Mouse (Mus musculus) heart, embryonic 13.5 days (tissue): ENCODE data around the gene Usp7. TPM values are rescaled to one million over a fixed set of nuclear protein-coding genes. Genes with fewer than 3 reads are reported as not detected.

ENCODE experiments used
- ATAC-seq: fragments of 200-750 bp; cut with Nextera tagmentation; 2 replicates; pipeline ENCODE4 v1.8.0; 2017; ENCODE audit warnings: moderate TSS enrichment; ENCODE audit not compliant: insufficient number of reproducible peaks, low FRiP score, low TSS enrichment; ENCODE audit errors: extremely low read depth
- H3K27ac ChIP-seq: fragments of 300-500 bp; sonication (generic); replicated peaks from 2 replicates; pipeline ENCODE4 v1.5.1; 2015; ENCODE audit warnings: moderate library complexity, mild to moderate bottlenecking, inconsistent platforms
- H3K27me3 ChIP-seq: fragments of 300-500 bp; sonication (generic); replicated peaks from 2 replicates; pipeline ENCODE4 v1.6.1; 2015; ENCODE audit warnings: mild to moderate bottlenecking, inconsistent platforms
- H3K36me3 ChIP-seq: fragments of 300-500 bp; sonication (generic); 2 replicates; pipeline ENCODE4 v1.6.1; 2015; ENCODE audit warnings: mild to moderate bottlenecking, inconsistent platforms
- H3K4me1 ChIP-seq: fragments of 300-500 bp; sonication (generic); 2 replicates; pipeline ENCODE4 v1.6.1; 2015; ENCODE audit warnings: inconsistent platforms
- H3K4me2 ChIP-seq: fragments of 300-500 bp; sonication (generic); 2 replicates; pipeline ENCODE4 v1.6.1; 2015; ENCODE audit warnings: inconsistent platforms, mild to moderate bottlenecking, moderate library complexity
- H3K4me3 ChIP-seq: fragments of 300-500 bp; sonication (generic); 2 replicates; pipeline ENCODE4 v1.5.1; 2015; ENCODE audit warnings: moderate library complexity, mild to moderate bottlenecking, inconsistent platforms
- H3K9ac ChIP-seq: fragments of 300-500 bp; sonication (generic); 2 replicates; pipeline ENCODE4 v1.6.1; 2015; ENCODE audit warnings: inconsistent platforms, mild to moderate bottlenecking, moderate library complexity
- H3K9me3 ChIP-seq: fragments of 300-500 bp; sonication (generic); 2 replicates; pipeline ENCODE4 v1.6.1; 2016; ENCODE audit warnings: inconsistent platforms
- WGBS: fragments of 180-500 bp; shearing (Covaris S2); methylation state at CpG from one replicate; pipeline ENCODE4 v1.1.7; 2015; ENCODE audit warnings: mixed read lengths; 5-methylcytosine and 5-hydroxymethylcytosine counted together
- polyA plus RNA-seq: library from polyadenylated mRNA; unstranded; fragments of >200 nt; fragmentation: Nextera tagmentation; extraction: Ambion mirVana; gene quantifications from 2 replicates; pipeline ENCODE4 v1.2.1, GENCODE M21; 2015

Gene Usp7
- polyA plus RNA-seq, 1 experiment from 2014 or later = 14.3 TPM

DNA sequence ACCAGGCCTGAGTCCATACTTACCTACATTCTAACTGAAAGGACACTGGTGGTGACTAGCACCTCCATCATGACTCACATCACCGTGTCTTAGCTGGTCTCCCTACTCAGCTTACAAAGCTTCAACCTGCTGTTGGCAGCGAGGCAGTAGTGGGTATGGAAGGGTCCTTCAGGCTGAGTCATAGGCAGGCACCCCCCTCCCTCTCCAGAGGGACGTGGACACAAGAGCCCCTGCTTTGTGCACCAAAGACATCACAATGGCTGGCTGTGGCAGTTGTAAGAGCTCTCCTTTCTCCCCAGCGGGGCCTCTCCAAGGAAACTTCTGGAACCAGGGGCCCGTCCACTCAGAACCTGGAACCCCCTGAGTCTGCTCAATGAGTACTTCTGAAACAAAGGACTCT is 111.6 kb downstream of the Usp7 start, which contains the start of gene Gm5767:
Gene Gm5767 (plus strand): TSS at position 301 of the 400 bp plus-strand sequence.
- H3K27me3 ChIP-seq = no peaks in the 10 kb centered on the region
- 80% methylated on average over 5 of the region's 5 CpGs for WGBS

DNA sequence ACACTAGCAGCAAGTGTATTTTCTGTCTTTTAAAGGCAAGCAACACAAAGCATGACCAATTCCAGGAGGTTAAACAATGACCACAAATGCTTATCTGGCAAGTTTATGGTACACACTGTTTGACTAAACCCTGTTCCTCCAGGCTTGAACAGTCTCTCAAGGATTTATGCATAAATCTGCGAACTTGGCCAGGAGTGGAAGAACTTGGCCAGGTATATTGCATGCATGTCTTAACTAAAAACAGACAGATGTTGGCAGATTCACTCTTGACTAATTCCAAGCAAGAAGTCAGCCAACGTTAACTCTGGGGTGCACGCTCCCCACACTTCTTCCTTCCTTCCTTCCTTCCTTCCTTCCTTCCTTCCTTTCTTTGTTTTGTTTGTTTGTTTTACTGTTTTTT is 112.3 kb downstream of the Usp7 start:
- H3K9me3 ChIP-seq = no peaks in the 10 kb centered on the region
- no peak for ATAC-seq
- H3K4me2 ChIP-seq = no peak overlapping the region
- H3K4me1 ChIP-seq = peaks cover 4% of the 10 kb centered on the region; the same call in 1 of the 2 replicates
- H3K36me3 ChIP-seq = 0 out of 2 replicates have a peak, but pooled peaks cover 6% of the 10 kb centered on the region
- no peak overlapping the region for H3K4me3 ChIP-seq
- H3K27me3 ChIP-seq = no peaks in the 10 kb centered on the region
- WGBS = 75% methylated on average over 3 of the region's 3 CpGs
- no peak overlapping the region for H3K27ac ChIP-seq
- no peak overlapping the region for H3K9ac ChIP-seq

More for the DNA sequence above, 111.6 kb downstream of the Usp7 start, which contains the start of gene Gm5767:
- H3K9ac ChIP-seq = no peak within 1 kb of the TSS
- peaks cover 4% of the 10 kb centered on the region; the same call in 1 of the 2 replicates for H3K4me1 ChIP-seq
- no peaks in the 10 kb centered on the region for H3K9me3 ChIP-seq
- H3K27ac ChIP-seq = no peak within 1 kb of the TSS
- no peak within 1 kb of the TSS for H3K4me3 ChIP-seq
- no peak within 1 kb of the TSS for H3K4me2 ChIP-seq
- no peak for ATAC-seq
- H3K36me3 ChIP-seq = 0 out of 2 replicates have a peak, but pooled peaks cover 6% of the 10 kb centered on the region

DNA sequence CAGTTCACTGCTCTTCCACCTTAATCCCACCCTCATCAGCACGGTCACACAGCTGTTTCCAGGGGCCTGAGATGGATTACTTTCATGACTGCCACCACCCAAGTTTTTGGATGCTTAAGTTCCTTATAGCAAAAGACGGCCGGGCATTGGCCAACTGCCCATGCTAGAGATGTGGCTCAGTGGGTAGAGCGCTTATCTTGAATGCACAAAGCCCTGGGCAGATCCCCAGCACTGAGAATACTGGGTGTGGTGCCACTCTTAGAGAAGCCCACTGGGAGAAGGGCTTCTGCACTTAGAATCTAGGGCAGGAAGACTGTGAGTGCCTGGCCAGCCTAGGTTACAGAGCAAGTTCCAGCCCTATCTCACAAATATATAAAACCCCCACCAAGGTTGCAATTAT is 113.4 kb downstream of the Usp7 start:
- WGBS = 77% methylated on average over 4 of the region's 4 CpGs
- H3K36me3 ChIP-seq = no peaks in the 10 kb centered on the region
- H3K9me3 ChIP-seq = no peaks in the 10 kb centered on the region
- H3K4me1 ChIP-seq = peaks cover 7% of the 10 kb centered on the region; the same call in 1 of the 2 replicates
- H3K4me2 ChIP-seq = no peak overlapping the region
- no peak overlapping the region for H3K4me3 ChIP-seq
- H3K27me3 ChIP-seq = peaks cover under 1% of the 10 kb centered on the region; the same call in 1 of the 2 replicates
- no peak for ATAC-seq
- H3K27ac ChIP-seq = no peak overlapping the region
- no peak overlapping the region for H3K9ac ChIP-seq

DNA sequence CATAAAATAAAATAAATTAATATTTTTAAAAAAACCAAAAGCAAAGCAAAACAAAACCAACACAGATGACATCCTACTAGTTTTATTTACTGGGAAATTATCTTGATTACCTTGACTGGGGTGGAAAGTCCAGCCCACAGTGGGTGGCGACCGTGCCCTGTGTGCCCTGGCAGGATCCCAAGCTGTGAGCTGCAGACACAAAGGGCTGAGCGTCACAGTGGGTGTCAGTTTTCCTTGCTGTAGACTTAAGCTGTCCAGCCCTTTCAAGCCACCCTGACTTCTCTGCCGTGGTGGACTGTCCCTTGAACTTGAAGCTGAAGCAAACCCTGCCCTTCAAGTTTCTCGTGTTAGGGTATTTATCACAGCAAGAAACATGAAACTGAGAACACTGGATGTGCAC is 114.1 kb downstream of the Usp7 start:
- Histone ChIP-seq H3K4me2 (no peak overlapping the region), H3K9ac (no peak overlapping the region), H3K4me1 (peaks cover 7% of the 10 kb centered on the region; the same call in 1 of the 2 replicates), H3K27me3 (peaks cover 7% of the 10 kb centered on the region), H3K9me3 (no peaks in the 10 kb centered on the region), H3K4me3 (no peak overlapping the region), H3K27ac (no peak overlapping the region), H3K36me3 (no peaks in the 10 kb centered on the region)
- ATAC-seq = no peak
- WGBS = 55% methylated on average over 5 of the region's 5 CpGs

DNA sequence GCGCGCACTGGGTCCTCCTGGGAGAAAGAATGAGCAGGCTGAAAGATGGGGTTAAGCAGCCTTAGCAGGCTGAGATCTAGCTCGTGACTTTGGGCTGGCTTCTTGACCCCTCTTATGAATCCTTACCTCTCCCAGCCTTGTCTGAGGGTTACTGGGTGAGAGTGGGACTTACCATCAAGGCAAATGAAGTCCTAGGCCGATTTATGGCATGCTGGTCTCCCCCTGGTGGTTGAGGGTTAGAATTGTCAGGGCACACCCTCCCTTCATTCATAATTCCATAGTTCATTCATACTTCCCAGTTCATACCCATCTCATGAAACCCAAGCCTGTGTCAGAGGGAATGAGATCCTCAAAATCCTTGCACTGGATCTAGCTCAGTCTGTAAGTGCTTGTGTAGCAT is 115.3 kb downstream of the Usp7 start:
- Histone ChIP-seq H3K9me3 (no peaks in the 10 kb centered on the region), H3K4me2 (no peak overlapping the region), H3K9ac (no peak overlapping the region), H3K4me3 (no peak overlapping the region), H3K27ac (no peak overlapping the region), H3K4me1 (peaks cover 14% of the 10 kb centered on the region; the same call in 1 of the 2 replicates), H3K36me3 (no peaks in the 10 kb centered on the region), H3K27me3 (peaks cover 8% of the 10 kb centered on the region)
- no peak for ATAC-seq
- WGBS = 51% methylated on average over 4 of the region's 4 CpGs

DNA sequence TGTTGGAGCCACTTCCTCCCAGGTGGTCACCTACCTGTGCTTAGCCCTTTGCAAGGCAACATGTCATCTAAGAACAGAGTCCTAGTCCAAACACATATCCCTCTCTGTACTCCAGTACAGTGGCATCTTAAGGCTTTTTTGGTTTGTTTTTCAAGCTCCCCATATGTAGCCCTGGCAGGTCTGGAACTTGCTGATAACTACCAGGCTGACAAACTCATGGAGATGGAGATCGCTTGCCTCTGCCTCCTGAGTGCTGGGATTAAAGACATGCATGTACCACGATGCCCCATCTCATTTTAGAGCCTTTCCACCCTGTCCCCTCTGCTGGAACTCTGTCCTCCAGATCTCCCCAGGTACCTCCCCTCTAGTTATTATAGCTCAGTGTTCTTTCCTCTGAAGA is 115.9 kb downstream of the Usp7 start:
- Histone ChIP-seq H3K9ac (no peak overlapping the region), H3K4me3 (no peak overlapping the region), H3K36me3 (no peaks in the 10 kb centered on the region), H3K27me3 (peaks cover 8% of the 10 kb centered on the region), H3K9me3 (no peaks in the 10 kb centered on the region), H3K4me2 (no peak overlapping the region), H3K4me1 (peaks cover 17% of the 10 kb centered on the region), H3K27ac (no peak overlapping the region)
- WGBS = 67% methylated on average over 2 of the region's 2 CpGs
- ATAC-seq = no peak

DNA sequence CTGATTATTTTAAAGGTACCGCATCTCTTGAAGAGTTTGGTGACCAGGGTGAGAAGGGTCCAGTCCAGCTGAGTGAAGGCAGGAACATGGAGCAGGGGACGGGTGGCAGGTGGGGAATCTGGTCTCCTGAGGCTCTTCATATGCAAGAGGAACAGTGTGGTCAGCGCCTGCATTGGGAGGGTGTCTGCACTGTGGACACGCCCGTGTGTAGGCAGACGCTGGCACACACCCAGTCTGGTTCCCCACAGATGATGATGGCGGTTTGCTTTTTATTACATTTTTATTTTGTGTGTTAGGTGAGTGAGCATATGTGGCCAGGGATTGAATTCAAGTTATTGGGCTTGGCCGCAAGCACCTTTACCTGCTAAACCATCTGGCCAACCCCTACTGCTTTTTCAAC is 116.5 kb downstream of the Usp7 start:
- Histone ChIP-seq H3K36me3 (no peaks in the 10 kb centered on the region), H3K4me1 (peaks cover 24% of the 10 kb centered on the region), H3K9ac (no peak overlapping the region), H3K27ac (no peak overlapping the region), H3K4me3 (no peak overlapping the region), H3K9me3 (no peaks in the 10 kb centered on the region), H3K27me3 (peaks cover 8% of the 10 kb centered on the region), H3K4me2 (no peak overlapping the region)
- WGBS = 74% methylated on average over 8 of the region's 8 CpGs
- no peak for ATAC-seq

DNA sequence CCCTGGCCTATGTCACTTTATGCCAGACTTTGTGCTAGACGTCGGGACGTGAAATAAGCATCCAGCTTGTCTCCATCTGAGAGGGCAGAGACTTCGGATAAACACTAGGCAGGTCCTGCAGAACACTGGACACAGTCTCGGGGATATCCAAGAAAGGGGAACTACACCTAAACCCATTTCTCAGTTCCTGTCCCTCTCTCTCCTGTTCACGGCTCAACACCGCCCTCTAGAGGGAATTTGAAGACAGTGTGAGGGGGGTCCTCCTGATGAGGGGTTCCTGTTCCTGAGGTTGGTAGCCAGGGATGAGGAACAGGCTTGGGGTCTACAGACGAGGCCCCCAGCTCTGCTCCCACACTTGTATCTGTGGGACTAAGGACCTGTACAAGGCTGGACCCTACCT is 117.9 kb downstream of the Usp7 start:
- no peaks in the 10 kb centered on the region for H3K9me3 ChIP-seq
- H3K36me3 ChIP-seq = peaks cover 2% of the 10 kb centered on the region; the same call in 1 of the 2 replicates
- 4% methylated on average over 8 of the region's 8 CpGs for WGBS
- 0 out of 2 replicates have a peak overlapping the region, but pooled peaks have one; percentile 15 for H3K9ac ChIP-seq
- H3K4me3 ChIP-seq = no peak overlapping the region
- no peak overlapping the region for H3K27ac ChIP-seq
- H3K4me1 ChIP-seq = peaks cover 38% of the 10 kb centered on the region
- ATAC-seq = no peak
- peaks cover 8% of the 10 kb centered on the region for H3K27me3 ChIP-seq
- H3K4me2 ChIP-seq = peak overlapping the region; percentile 42

DNA sequence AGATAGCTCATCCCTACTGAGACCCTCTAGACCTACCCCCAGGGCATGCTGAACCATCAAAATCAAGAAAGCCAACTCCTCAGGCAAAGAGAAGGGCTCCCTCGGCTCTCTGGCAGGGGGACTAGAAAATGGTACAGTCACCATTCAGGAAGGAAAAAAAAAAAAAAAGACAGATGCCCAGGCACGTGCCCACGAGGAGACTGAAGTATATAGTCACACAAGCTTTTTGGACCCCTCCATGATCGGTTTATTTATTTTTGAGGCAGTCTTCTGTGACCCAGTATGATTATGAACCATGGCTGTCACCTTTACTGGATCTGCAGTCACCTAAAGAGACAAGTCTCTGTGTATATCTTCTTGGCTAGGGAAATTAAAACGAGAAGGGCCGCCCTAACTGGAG is 118.8 kb downstream of the Usp7 start:
- WGBS = 67% methylated on average over 6 of the region's 6 CpGs
- no peaks in the 10 kb centered on the region for H3K9me3 ChIP-seq
- no peak overlapping the region for H3K4me2 ChIP-seq
- H3K9ac ChIP-seq = no peak overlapping the region
- no peak overlapping the region for H3K4me3 ChIP-seq
- H3K27ac ChIP-seq = no peak overlapping the region
- peaks cover 46% of the 10 kb centered on the region for H3K4me1 ChIP-seq
- H3K36me3 ChIP-seq = peaks cover 4% of the 10 kb centered on the region; the same call in 1 of the 2 replicates
- peaks cover 8% of the 10 kb centered on the region for H3K27me3 ChIP-seq
- no peak for ATAC-seq

DNA sequence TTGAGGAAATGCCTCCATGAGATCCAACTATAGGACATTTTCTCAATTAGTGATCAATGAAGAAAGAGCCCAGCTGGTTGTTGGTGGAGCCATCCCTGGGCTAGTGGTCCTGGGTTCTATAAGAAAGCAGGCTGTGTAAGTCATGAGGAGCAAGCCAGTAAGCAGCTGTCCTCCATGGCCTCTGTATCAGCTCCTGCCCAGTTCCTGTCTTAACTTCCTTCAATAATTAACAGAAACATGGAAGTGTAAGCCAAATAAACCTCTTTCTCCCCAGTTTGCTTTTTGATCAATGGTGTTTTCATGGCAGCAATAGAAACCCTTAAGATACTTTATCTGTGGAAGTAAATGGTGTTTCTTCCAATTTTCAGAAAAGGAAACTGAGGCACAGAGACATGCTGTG is 119.3 kb downstream of the Usp7 start:
- no peak overlapping the region for H3K9ac ChIP-seq
- 0 out of 2 replicates have a peak overlapping the region, but pooled peaks have one; percentile 69 for H3K4me3 ChIP-seq
- ATAC-seq = no peak
- no peak overlapping the region for H3K27ac ChIP-seq
- H3K27me3 ChIP-seq = peaks cover 8% of the 10 kb centered on the region
- H3K4me1 ChIP-seq = peaks cover 47% of the 10 kb centered on the region
- no peaks in the 10 kb centered on the region for H3K9me3 ChIP-seq
- peaks cover 4% of the 10 kb centered on the region; the same call in 1 of the 2 replicates for H3K36me3 ChIP-seq
- H3K4me2 ChIP-seq = peak overlapping the region; percentile 79

DNA sequence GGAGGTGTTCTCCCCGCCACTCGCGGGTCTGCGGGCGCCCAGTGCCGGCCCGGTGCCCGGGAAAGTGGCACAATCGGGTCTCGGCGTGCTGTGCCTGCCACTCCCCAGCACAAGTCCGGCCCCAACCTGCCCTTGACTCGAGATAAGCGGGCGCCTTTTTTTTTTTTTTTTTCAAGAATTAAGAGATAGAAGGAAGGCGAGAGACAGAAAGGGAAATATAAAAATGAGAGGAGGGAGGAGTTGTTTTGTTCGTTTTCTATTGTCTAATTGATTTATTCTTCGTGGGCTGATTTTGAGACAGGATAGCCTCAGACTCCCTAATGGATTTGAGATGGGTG is 119.8 kb downstream of the Usp7 start:
- Histone ChIP-seq H3K27ac (peak overlapping the region; percentile 85; the same call in 1 of the 2 replicates), H3K9ac (peak overlapping the region; percentile 82), H3K9me3 (no peaks in the 10 kb centered on the region), H3K36me3 (peaks cover 4% of the 10 kb centered on the region; the same call in 1 of the 2 replicates), H3K4me1 (peaks cover 52% of the 10 kb centered on the region), H3K4me2 (peak overlapping the region; percentile 79), H3K27me3 (peaks cover 8% of the 10 kb centered on the region), H3K4me3 (peak overlapping the region; percentile 69)
- ATAC-seq = no peak
- WGBS = under 1% methylated on average over 18 of the region's 18 CpGs
